Mouse (Mus musculus) ES-E14 (cell line): ENCODE measurements around the gene Mmachc. TPM values are rescaled to one million over a fixed set of nuclear protein-coding genes. Genes with fewer than 3 reads are reported as not detected.

ENCODE experiments used
- DNase-seq: peaks from one replicate; pipeline ENCODE4 v3.0.0-alpha.2; 2013; ENCODE audit warnings: low read depth, low spot score
- H3K27ac ChIP-seq: 2 replicates; pipeline ENCODE4 v1.5.1; 2012; ENCODE audit warnings: low read depth, mild to moderate bottlenecking, low read length, moderate library complexity, mixed read lengths; ENCODE audit not compliant: poor library complexity, insufficient read depth, severe bottlenecking
- H3K36me3 ChIP-seq: 2 replicates; pipeline ENCODE4 v1.6.1; 2012; ENCODE audit warnings: mild to moderate bottlenecking, low read length, moderate library complexity, mixed read lengths; ENCODE audit not compliant: control insufficient read depth, poor library complexity, insufficient read depth, severe bottlenecking
- H3K4me1 ChIP-seq, 2 experiments: fragments of 150-350 bp in 1 of 2; sonication (generic) in 1 of 2; 2 replicates each; pipeline ENCODE4 v1.6.1; 2012; ENCODE audit warnings: low read length in 2 of 2, mild to moderate bottlenecking in 1 of 2, mixed read lengths in 1 of 2; ENCODE audit not compliant: control insufficient read depth in 2 of 2, insufficient read depth in 2 of 2, poor library complexity in 1 of 2
- H3K4me3 ChIP-seq, 2 experiments: fragments of 150-350 bp in 1 of 2; sonication (generic) in 1 of 2; 2 replicates each; pipeline ENCODE4 v1.5.1; 2012; ENCODE audit warnings: low read length in 2 of 2, low read depth in 1 of 2, mild to moderate bottlenecking in 1 of 2, mixed read lengths in 1 of 2; ENCODE audit not compliant: insufficient read depth in 1 of 2, poor library complexity in 1 of 2, severe bottlenecking in 1 of 2
- H3K9ac ChIP-seq: 2 replicates; pipeline ENCODE4 v1.6.1; 2012; ENCODE audit warnings: low read depth, mild to moderate bottlenecking, low read length, mixed read lengths; ENCODE audit not compliant: poor library complexity, insufficient read depth, severe bottlenecking
- H3K9me3 ChIP-seq: fragments of 150-350 bp; sonication (generic); 2 replicates; pipeline ENCODE4 v1.6.1; 2012; ENCODE audit warnings: low read depth, mild to moderate bottlenecking, low read length; ENCODE audit not compliant: control insufficient read depth, insufficient read depth
- CHD2 ChIP-seq: IDR thresholded peaks from 2 replicates; pipeline ENCODE4 v1.6.1; 2014; ENCODE audit warnings: mild to moderate bottlenecking, low read depth, low read length, inconsistent platforms
- HCFC1 ChIP-seq: IDR thresholded peaks from 2 replicates; pipeline ENCODE4 v1.6.1; 2012; ENCODE audit warnings: low read length, inconsistent platforms, borderline replicate concordance; ENCODE audit not compliant: insufficient read depth
- MAFK ChIP-seq: IDR thresholded peaks from 2 replicates; pipeline ENCODE4 v1.6.1; 2014; ENCODE audit warnings: mild to moderate bottlenecking, low read depth, low read length, inconsistent platforms; ENCODE audit not compliant: insufficient read depth
- ZC3H11A ChIP-seq: IDR thresholded peaks from 2 replicates; pipeline ENCODE4 v1.6.1; 2012; ENCODE audit warnings: low read depth, mild to moderate bottlenecking, inconsistent platforms, low read length, borderline replicate concordance
- ZNF384 ChIP-seq: IDR thresholded peaks from 2 replicates; pipeline ENCODE4 v1.6.1; 2012; ENCODE audit warnings: low read depth, low read length, inconsistent platforms
- in situ Hi-C, 2 experiments: fragments of 600-800 bp; cut with MboI; formaldehyde crosslinking; loops; one replicate each; pipeline ENCODE4 v1.15.1; 2025; ENCODE audit warnings: low sequenced_read_pairs in 2 of 2, inconsistent platforms in 1 of 2; ENCODE audit not compliant: unreplicated experiment in 2 of 2
- total RNA-seq: library from RNA; depleted of rRNA; stranded (reverse); fragments of 300-350 nt; gene quantifications from 2 replicates; pipeline ENCODE4 v1.2.3, GENCODE M21; 2012

Mmachc gene
- total RNA-seq, 1 experiment = 18.7 TPM

DNA sequence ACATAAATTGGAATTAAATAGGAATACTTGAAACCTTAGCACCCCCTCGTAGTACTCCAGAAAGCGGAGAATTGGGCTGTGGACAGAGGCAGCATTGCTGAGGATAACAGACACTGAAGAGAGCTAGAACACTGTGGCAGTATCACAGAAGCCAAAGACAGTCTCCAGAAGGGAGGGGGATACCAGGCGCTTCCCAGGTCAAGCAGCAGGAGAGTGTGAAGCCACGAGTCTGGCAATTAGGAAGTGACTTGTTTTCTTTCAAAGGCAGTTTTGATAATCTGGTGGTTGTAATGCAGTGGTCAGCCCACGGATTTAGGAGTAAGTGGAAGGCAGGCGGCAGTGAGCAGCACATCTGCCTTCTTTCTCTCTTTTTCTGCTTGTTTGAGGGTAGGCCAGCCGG lies 14.0 kb upstream of the Mmachc start:
- H3K27ac ChIP-seq = no peak overlapping the region
- DNase-seq = no peak
- peaks cover 9 to 10% of the 10 kb centered on the region in 2 experiments for H3K4me1 ChIP-seq
- in situ Hi-C loops = no loop called here
- H3K9me3 ChIP-seq = no peaks in the 10 kb centered on the region
- H3K4me3 ChIP-seq = peak overlapping the region; percentile 81 to 97
- H3K36me3 ChIP-seq = no peaks in the 10 kb centered on the region
- H3K9ac ChIP-seq = peak overlapping the region; percentile 62
- TF ChIP-seq MAFK = no peak
- no peak for TF ChIP-seq CHD2
- no peak for TF ChIP-seq HCFC1
- TF ChIP-seq ZNF384 = no peak
- no peak for TF ChIP-seq ZC3H11A

DNA sequence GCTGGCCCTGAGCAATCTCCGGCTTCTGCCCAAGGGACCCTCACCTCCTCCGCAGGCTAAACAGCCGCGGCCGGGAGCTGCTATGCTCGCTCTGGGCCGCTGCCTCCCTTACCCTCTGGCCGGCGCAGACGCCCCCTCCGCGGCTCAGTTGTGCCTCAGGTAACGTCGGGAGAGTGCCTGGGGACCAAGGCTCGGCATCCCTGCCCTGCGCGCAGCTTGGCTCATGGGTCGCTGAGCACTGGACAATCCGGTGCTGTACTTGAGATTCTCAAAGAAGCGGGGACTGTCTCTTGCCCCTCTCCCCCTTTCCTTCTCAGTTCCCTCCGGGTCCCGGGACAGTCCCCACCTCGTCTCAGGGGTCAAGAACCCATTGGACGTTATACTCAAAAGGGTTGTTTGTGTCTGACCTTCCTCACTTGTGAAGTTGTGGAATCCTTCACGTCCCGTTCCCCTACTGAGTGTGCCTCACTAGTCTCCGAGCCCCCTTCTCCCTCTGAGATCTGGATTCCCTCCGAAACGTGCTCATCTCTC lies 13.0 kb upstream of the Mmachc start:
- DNase-seq = no peak
- peak overlapping the region; percentile 83 for H3K9ac ChIP-seq
- H3K4me1 ChIP-seq = peaks cover 9 to 10% of the 10 kb centered on the region in 2 experiments
- no peaks in the 10 kb centered on the region for H3K36me3 ChIP-seq
- TF ChIP-seq ZNF384 (no peak), ZC3H11A (no peak), CHD2 (no peak), HCFC1 (no peak), MAFK (no peak)
- H3K9me3 ChIP-seq = no peaks in the 10 kb centered on the region
- H3K27ac ChIP-seq = peak overlapping the region; percentile 59
- peak overlapping the region; percentile 81 to 97 for H3K4me3 ChIP-seq
- in situ Hi-C loops = no loop called here

DNA sequence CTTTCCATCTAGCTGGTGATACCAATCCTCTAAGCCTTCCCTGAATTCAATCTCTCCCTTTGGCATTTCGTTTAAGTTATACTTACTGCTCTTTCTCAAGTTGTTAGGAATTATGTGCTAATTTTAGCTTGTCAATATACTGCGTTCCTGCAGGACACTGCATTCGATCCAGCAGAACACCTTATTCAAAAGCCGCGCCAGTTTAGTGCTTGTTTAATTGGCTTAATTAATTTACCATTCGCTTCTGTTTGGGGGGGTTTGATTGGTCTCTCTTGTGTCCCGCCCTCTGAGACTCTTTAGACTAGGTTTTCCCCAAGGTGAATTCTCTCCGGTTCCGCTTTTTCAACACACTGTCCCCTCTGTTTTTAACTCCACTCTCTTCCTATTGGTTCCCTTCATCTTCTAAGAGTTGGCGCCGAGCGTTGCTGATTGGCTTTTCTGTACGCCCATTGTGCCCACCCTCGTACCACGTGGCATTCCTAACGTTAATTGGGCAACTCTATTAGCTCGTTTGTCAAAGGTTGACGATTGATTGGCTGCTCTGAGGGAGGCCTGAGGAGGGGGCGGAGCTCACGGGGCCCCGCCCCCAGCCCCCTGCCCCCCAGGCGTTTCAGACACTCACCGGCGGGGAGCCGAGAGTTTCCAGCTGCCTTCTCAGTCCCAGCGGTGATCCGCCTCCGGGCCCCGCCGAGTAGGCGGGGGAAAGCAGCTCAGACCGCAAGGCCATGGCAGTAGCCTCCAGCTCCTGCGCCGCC lies 12.3 kb upstream of the Mmachc start, which contains the start of gene Tesk2:
Tesk2 (plus strand) TSS at position 606 of the 755 bp plus-strand sequence.
- Histone ChIP-seq H3K4me3 (peak within 1 kb of the TSS; percentile 81 to 97), H3K9me3 (no peaks in the 10 kb centered on the region), H3K36me3 (no peaks in the 10 kb centered on the region), H3K4me1 (peaks cover 7 to 10% of the 10 kb centered on the region in 2 experiments; a peak in 3 of 4 replicates), H3K9ac (peak within 1 kb of the TSS; percentile 83), H3K27ac (peak within 1 kb of the TSS; percentile 59)
- peak; percentile 96 for DNase-seq
- no peak for TF ChIP-seq ZC3H11A
- TF ChIP-seq HCFC1 = 0 out of 2 replicates have a peak, but pooled peaks have one; percentile 40
- TF ChIP-seq ZNF384 = no peak
- TF ChIP-seq CHD2 = peak; percentile 90
- TF ChIP-seq MAFK = no peak
- in situ Hi-C loops = no loop called here

- in situ Hi-C loops = loop anchor here (5.0 to 10.0 kb wide), 2 partner anchors 65 to 68 kb away; no protein-coding TSS in a partner anchor
- peaks cover 3 to 4% of the 10 kb centered on the region in 2 experiments; a peak in 1 of 4 replicates for H3K4me1 ChIP-seq
- TF ChIP-seq HCFC1 = no peak
- peak; percentile 80 for TF ChIP-seq ZC3H11A
- H3K9me3 ChIP-seq = no peaks in the 10 kb centered on the region
- peak; percentile 83 for DNase-seq
- H3K4me3 ChIP-seq = no peak overlapping the region
- H3K27ac ChIP-seq = no peak overlapping the region
- H3K9ac ChIP-seq = no peak overlapping the region
- peaks cover 6% of the 10 kb centered on the region for H3K36me3 ChIP-seq
Observed at GRCm38 (mm10) chr4:116719396-116719795, 11.2 kb upstream of the Mmachc start.
